Mouse (Mus musculus) cortical plate, adult 2 months (tissue): ENCODE measurements around the gene Slc25a10. TPM values are rescaled to one million over a fixed set of nuclear protein-coding genes. Genes with fewer than 3 reads are reported as not detected.

Experiments used
- H3K27ac ChIP-seq: fragments of 200-500 bp; 2 replicates; pipeline ENCODE4 v1.5.1; 2012; ENCODE audit warnings: low read length, control low read depth, inconsistent platforms; ENCODE audit not compliant: insufficient read depth
- H3K4me1 ChIP-seq: fragments of 200-500 bp; 2 replicates; pipeline ENCODE4 v1.6.1; 2011; ENCODE audit warnings: low read length; ENCODE audit not compliant: control insufficient read depth, insufficient read depth
- H3K4me3 ChIP-seq: fragments of 200-500 bp; 2 replicates; pipeline ENCODE4 v1.5.1; 2011; ENCODE audit warnings: mild to moderate bottlenecking, low read length, control low read depth; ENCODE audit not compliant: insufficient read depth
- CTCF ChIP-seq: fragments of 200-500 bp; IDR thresholded peaks from 2 replicates; pipeline ENCODE4 v1.5.1; 2011; ENCODE audit warnings: mild to moderate bottlenecking, control low read depth, low read length; ENCODE audit not compliant: insufficient read depth; ENCODE audit errors: extremely low read depth
- POLR2A ChIP-seq: fragments of 200-500 bp; IDR thresholded peaks from 2 replicates; pipeline ENCODE4 v1.6.1; 2011; ENCODE audit warnings: mild to moderate bottlenecking, low read length, control low read depth; ENCODE audit not compliant: insufficient read depth; ENCODE audit errors: extremely low read depth
- polyA plus RNA-seq: library from polyadenylated mRNA; depleted of rRNA; stranded (reverse); fragments of >200 nt; gene quantifications from 2 replicates; pipeline ENCODE4 v1.2.3, GENCODE M21; 2012; rRNA removed

Slc25a10 gene
- polyA plus RNA-seq, result 29.0 and 30.0 TPM in 2 replicates

GRCm38 (mm10) chr11:120491317-120492023 lies at the start of gene Slc25a10:
TSS of gene Slc25a10 (plus strand) at chr11:120491840.
- Histone ChIP-seq H3K4me3 (peak within 1 kb of the TSS; percentile 48), H3K4me1 (peaks cover 3% of the 10 kb centered on the region), H3K27ac (no peak within 1 kb of the TSS)
- peak; percentile 40; the same call in 1 of the 2 replicates for TF ChIP-seq POLR2A
- no peak for TF ChIP-seq CTCF

DNA sequence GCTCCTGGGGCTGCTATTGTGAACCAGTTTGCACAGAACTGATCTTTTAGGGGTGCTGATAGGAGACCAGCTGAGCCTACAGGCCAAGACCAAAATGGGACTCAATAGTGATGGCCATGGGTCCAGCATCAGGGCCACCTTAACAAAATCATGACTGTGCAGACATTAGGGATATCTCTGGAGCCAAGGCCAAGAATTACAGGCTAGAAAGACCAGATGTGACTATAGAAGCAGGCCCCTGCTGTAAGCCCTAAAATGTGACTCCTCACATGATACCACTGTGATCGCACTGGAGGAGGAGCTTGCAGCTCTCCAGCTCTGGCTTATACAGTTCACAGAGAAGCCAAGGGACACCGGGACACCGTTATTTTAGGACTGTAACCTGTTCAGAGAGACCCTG lies 49.3 kb upstream of the Slc25a10 start, which contains the start of gene Tspan10:
TSS of gene Tspan10 (plus strand) at position 301 of the 400 bp plus-strand sequence.
- H3K27ac ChIP-seq, result no peak within 1 kb of the TSS
- H3K4me3 ChIP-seq, result no peak within 1 kb of the TSS
- H3K4me1 ChIP-seq, result no peaks in the 10 kb centered on the region
- no peak for TF ChIP-seq CTCF
- TF ChIP-seq POLR2A, result no peak

DNA sequence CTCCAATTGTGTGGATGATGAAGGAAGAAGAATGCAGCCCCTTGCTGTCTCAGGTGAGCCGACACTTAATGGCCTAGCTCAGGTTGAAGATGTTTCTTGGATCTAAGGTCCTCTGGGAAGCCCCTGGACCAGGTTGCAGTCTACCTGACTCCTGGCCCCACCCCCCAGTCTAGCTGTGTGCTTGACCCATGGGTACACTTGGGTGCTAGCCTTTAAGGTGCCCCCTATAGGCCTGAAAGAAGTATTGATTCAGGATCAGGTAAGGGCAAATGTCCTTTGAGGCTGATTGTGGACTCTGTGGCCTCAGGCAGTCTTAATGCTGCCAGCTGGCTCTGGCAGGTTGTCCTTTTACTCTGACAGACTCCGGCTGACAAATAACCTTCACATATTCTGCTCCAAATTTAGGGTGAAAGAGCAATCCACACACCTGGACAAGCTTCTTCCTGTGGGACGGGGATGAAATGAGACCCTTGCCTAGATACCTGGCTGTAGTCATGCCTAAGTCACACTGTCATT lies 48.8 kb upstream of the Slc25a10 start:
- H3K4me1 ChIP-seq, result no peaks in the 10 kb centered on the region
- no peak overlapping the region for H3K27ac ChIP-seq
- no peak overlapping the region for H3K4me3 ChIP-seq
- TF ChIP-seq POLR2A, result no peak
- TF ChIP-seq CTCF, result no peak

GRCm38 (mm10) chr11:120444106-120444505 lies 47.5 kb upstream of the Slc25a10 start:
- TF ChIP-seq POLR2A (no peak), CTCF (no peak)
- no peaks in the 10 kb centered on the region for H3K4me1 ChIP-seq
- no peak overlapping the region for H3K4me3 ChIP-seq
- H3K27ac ChIP-seq, result no peak overlapping the region

DNA sequence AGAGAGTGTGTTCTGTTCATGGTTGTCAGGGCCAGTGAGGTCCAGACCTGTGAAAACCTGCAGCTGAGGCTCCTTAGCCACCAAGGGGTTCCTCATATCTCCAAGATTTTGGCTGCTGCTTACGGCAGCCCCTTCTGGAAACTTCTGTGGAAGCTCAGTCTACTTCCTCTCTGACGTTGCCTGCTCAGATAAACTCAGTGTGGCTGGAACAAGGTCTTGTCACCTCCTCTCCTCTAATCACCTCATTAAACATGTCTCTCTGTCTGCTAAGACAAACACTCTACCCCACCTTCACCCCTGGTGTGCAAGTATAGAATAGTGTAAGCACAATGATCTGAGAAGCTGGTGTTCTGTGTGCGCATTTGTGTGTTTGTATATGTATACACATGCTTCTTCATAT lies 46.2 kb upstream of the Slc25a10 start:
- Histone ChIP-seq H3K27ac (no peak overlapping the region), H3K4me3 (no peak overlapping the region), H3K4me1 (no peaks in the 10 kb centered on the region)
- TF ChIP-seq POLR2A (no peak), CTCF (no peak)

DNA sequence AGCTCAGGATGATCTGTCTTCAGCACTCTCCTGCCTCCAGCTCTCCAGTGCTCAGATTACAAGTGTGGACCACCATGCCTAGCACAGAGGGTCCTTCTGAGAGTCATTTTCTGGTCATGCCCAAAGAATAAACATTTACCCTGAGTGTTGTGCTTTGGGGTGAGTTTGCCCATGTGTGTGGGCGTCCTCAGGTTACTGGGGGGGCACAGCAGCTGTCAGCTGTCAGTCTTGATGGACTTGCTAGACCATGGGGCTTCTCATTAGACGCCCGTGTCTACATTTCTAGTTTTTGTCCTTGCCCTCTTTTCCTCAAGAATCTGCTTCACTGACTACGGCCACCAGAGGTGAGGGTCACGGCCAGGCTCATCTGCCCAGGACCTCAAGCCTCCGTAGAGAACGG lies 44.5 kb upstream of the Slc25a10 start:
- no peak overlapping the region for H3K27ac ChIP-seq
- TF ChIP-seq POLR2A (no peak), CTCF (no peak)
- no peak overlapping the region for H3K4me3 ChIP-seq
- no peaks in the 10 kb centered on the region for H3K4me1 ChIP-seq

- TF ChIP-seq POLR2A, result no peak
- no peak for TF ChIP-seq CTCF
- no peak overlapping the region for H3K27ac ChIP-seq
- no peaks in the 10 kb centered on the region; the same call in 1 of the 2 replicates for H3K4me1 ChIP-seq
- no peak overlapping the region for H3K4me3 ChIP-seq
Observed at GRCm38 (mm10) chr11:120452246-120452645, 39.4 kb upstream of the Slc25a10 start.

GRCm38 (mm10) chr11:120453306-120453705 lies 38.3 kb upstream of the Slc25a10 start, which contains the start of gene Pde6g:
TSS of gene Pde6g (minus strand) at chr11:120453500.
- H3K27ac ChIP-seq, result no peak within 1 kb of the TSS
- TF ChIP-seq POLR2A, result no peak
- no peak for TF ChIP-seq CTCF
- no peaks in the 10 kb centered on the region; the same call in 1 of the 2 replicates for H3K4me1 ChIP-seq
- no peak within 1 kb of the TSS for H3K4me3 ChIP-seq

DNA sequence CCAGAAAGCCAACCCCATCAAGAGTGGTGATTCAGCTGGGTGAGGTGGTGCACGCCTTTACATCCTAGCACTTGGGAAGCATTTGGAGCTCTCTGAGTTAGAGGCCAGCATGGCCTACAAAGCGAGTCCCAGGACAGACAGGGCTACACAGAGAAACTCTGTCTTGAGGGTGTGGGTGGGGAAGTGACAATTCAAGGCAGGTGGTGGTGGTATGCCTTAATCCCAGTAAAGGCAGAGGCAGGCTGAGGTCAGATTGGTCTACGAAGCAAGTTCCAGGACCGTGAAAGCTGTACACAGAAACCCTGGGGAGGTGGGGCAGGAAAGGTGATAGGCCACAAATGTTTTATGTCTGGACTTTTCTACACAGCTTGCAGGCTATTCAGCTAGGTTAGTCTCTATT lies 36.7 kb upstream of the Slc25a10 start:
- Histone ChIP-seq H3K4me3 (no peak overlapping the region), H3K27ac (no peak overlapping the region), H3K4me1 (peaks cover 1% of the 10 kb centered on the region; the same call in 1 of the 2 replicates)
- TF ChIP-seq CTCF (no peak), POLR2A (no peak)

- Histone ChIP-seq H3K4me1 (peaks cover 1% of the 10 kb centered on the region; the same call in 1 of the 2 replicates), H3K4me3 (no peak overlapping the region), H3K27ac (no peak overlapping the region)
- no peak for TF ChIP-seq POLR2A
- TF ChIP-seq CTCF, result no peak
Observed at GRCm38 (mm10) chr11:120455413-120455812, 36.2 kb upstream of the Slc25a10 start.
